Mouse (Mus musculus): ENCODE data around the gene Allc.

DNA sequence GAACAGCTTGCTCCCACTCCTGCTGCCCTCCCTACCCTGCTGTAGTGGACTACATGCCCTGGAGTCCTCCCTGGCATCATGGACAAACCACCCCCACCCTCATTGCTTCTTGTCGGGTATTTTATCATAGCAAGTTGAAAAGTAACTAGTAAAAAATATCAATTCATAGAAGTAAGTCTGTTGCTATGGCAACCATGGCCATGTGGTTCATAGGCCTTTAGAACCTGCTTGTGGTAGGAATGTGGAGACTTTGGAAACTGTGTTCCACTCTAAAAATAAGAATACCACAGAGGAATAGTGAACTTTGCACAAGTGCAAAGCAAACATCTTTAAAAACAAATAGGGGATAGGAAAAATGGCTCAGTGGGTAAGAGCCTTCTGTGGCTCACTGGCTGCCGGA lies 10.1 kb downstream of the Allc start:
- TF ChIP-seq POLR2A (IDR thresholded peaks at IDR 0.05; ENCODE audit: low read depth, low read length) (no peak), CTCF (IDR thresholded peaks at IDR 0.05; ENCODE audit: borderline replicate concordance, insufficient read depth, low read length) (no peak)

Data from embryonic fibroblast, embryonic 13.5 days (primary cell).